Mouse (Mus musculus): Measurements from ENCODE around the gene Gpa33.

- TF ChIP-seq CTCF (IDR thresholded peaks at IDR 0.05; ENCODE audit: borderline replicate concordance, insufficient read depth, low read depth, low read length) (no peak), POLR2A (IDR thresholded peaks at IDR 0.05; ENCODE audit: borderline replicate concordance, insufficient read depth, low read length) (no peak)
These were observed 28.6 kb downstream of the Gpa33 start for GRCm38 (mm10) chr1:166158664-166159063.

All from cerebellum, adult 2 months (tissue).